In the genomic region with DNA sequence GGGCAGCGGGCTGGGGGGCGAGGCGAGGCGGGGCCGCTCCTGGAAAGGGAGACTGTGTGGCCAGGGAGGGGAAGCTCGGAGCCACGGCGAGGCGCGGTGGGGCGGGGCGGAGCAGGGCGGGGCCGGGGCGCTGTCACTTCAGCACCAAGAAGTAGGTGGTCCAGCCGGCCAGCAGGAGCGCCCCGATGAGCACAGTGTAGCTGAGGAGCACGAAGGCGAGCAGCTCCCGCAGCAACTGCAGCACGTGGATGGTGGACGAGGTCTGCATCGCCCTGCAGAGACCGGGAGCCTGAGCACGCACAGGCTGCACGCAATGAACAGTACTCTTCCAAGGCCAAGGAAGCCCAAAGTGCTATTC, we compare ENCODE assay signal across 8 mouse cellular contexts. TPM values are rescaled to one million over a fixed set of nuclear protein-coding genes. Genes with fewer than 3 reads are reported as not detected.
DNase-seq lines count a peak whose midpoint lies in the region; ATAC-seq lines count a peak whose summit lies in the region.
"Had no signal": no experiment of that assay in that cellular context is flagged by ENCODE, and none has a peak within 500 bp of the region (broad histone marks: within the 10 kb centered on the region; RNA-seq: fewer than 3 reads in every experiment).

No protein-coding gene starts in this region.

- H3K4me1 ChIP-seq in limb, embryonic 11.5 days (ENCODE audit: control insufficient read depth, insufficient read depth, low read length) = peaks cover 15% of the 10 kb centered on the region
- peaks cover 11% of the 10 kb centered on the region; the same call in 1 of the 2 replicates for H3K4me1 ChIP-seq in neural tube, embryonic 14.5 days (ENCODE audit: control insufficient read depth, insufficient read depth, low read length)

- H3K27me3 ChIP-seq in limb, embryonic 11.5 days (ENCODE audit: control insufficient read depth, insufficient read depth, low read length) = no peaks in the 10 kb centered on the region
- H3K27me3 ChIP-seq in neural tube, embryonic 14.5 days (ENCODE audit: control insufficient read depth, insufficient read depth, low read length) = no peaks in the 10 kb centered on the region

- H3K27ac ChIP-seq in limb, embryonic 11.5 days (replicated peaks; ENCODE audit: low read depth, low read length) = no peak overlapping the region
- H3K27ac ChIP-seq in neural tube, embryonic 14.5 days (ENCODE audit: low read depth, low read length) = peak overlapping the region; percentile 70
- H3K27ac ChIP-seq: macrophage had no signal

- ATAC-seq in erythroblast, adult 5-6 weeks (replicated peaks; ENCODE audit: low FRiP score, poor library complexity, severe bottlenecking) = peak; percentile 79
- ATAC-seq in limb, embryonic 11.5 days (ENCODE audit: insufficient number of reproducible peaks, low FRiP score, low TSS enrichment, low read depth) = peak; percentile 95
- peak; percentile 91 for ATAC-seq in neural tube, embryonic 14.5 days (ENCODE audit: low read depth)

- peak overlapping the region; percentile 95 for H3K4me3 ChIP-seq in limb, embryonic 11.5 days (ENCODE audit: low read depth, low read length)
- peak overlapping the region; percentile 92 for H3K4me3 ChIP-seq in neural tube, embryonic 14.5 days (ENCODE audit: low read depth, low read length)

- H3K9me3 ChIP-seq in limb, embryonic 11.5 days (ENCODE audit: control insufficient read depth, low read length) = no peaks in the 10 kb centered on the region
- no peaks in the 10 kb centered on the region for H3K9me3 ChIP-seq in neural tube, embryonic 14.5 days (ENCODE audit: control insufficient read depth, low read length)

- no peaks in the 10 kb centered on the region for H3K36me3 ChIP-seq in limb, embryonic 11.5 days (ENCODE audit: control insufficient read depth, insufficient read depth, low read length)
- peaks cover 11% of the 10 kb centered on the region; the same call in 1 of the 2 replicates for H3K36me3 ChIP-seq in neural tube, embryonic 14.5 days (ENCODE audit: control insufficient read depth, insufficient read depth, low read length)

- peak; percentile 87 for DNase-seq in retina, embryonic 14.5 days (ENCODE audit: low spot score)
- no peak for DNase-seq in retina, postnatal 1 day
- DNase-seq in limb, embryonic 11.5 days (ENCODE audit: low spot score) = peak; percentile 94
- no peak for DNase-seq in urinary bladder, postnatal 36 days (ENCODE audit: low spot score in 2 of 2)
- DNase-seq in cerebellum, adult 11-12 months = no peak

- H3K9ac ChIP-seq in limb, embryonic 11.5 days (ENCODE audit: low read length) = no peak overlapping the region
- peak overlapping the region; percentile 47; the same call in 1 of the 2 replicates for H3K9ac ChIP-seq in neural tube, embryonic 14.5 days (replicated peaks; ENCODE audit: low read depth, low read length)

- peak overlapping the region; percentile 94 for H3K4me2 ChIP-seq in limb, embryonic 11.5 days (ENCODE audit: low read depth, severe bottlenecking)
- peak overlapping the region; percentile 97 for H3K4me2 ChIP-seq in neural tube, embryonic 14.5 days (ENCODE audit: low read depth, low read length)

- under 1% methylated on average over 23 of the region's 27 CpGs for WGBS in limb, embryonic 11.5 days
- whole genome bisulfite sequencing in neural tube, embryonic 14.5 days = 1% methylated on average over 25 of the region's 27 CpGs

RNA-seq across cellular contexts. Expression of a gene that starts 0.4 kb away (rescaled TPM):
- total RNA-seq in erythroblast, adult 5-6 weeks (2015; ENCODE audit: low replicate concordance) = 4.2 and 4.4 TPM in 2 replicates
- 10.0 and 18.3 TPM in 2 replicates for total RNA-seq in erythroblast, adult 5-6 weeks (2017; ENCODE audit: low replicate concordance)
- polyA plus RNA-seq in limb, embryonic 11.5 days (2014; fragmentation: Nextera tagmentation; extraction: Ambion mirVana) = 120 and 124 TPM in 2 replicates
- polyA plus RNA-seq in neural tube, embryonic 14.5 days (2014; fragmentation: Nextera tagmentation; extraction: Ambion mirVana) = 111 and 113 TPM in 2 replicates

RNA-seq across cellular contexts. Expression of a gene that starts 0.9 kb away (rescaled TPM):
- total RNA-seq in erythroblast, adult 5-6 weeks (2015; ENCODE audit: low replicate concordance) = not detected in 2 replicates
- not detected in 2 replicates for total RNA-seq in erythroblast, adult 5-6 weeks (2017; ENCODE audit: low replicate concordance)
- 0.14 and 0.55 TPM in 2 replicates for polyA plus RNA-seq in limb, embryonic 11.5 days (2014; fragmentation: Nextera tagmentation; extraction: Ambion mirVana)
- polyA plus RNA-seq in neural tube, embryonic 14.5 days (2014; fragmentation: Nextera tagmentation; extraction: Ambion mirVana) = 0.17 and 16.3 TPM in 2 replicates
- polyA plus RNA-seq: macrophage had no signal

RNA-seq across cellular contexts. Expression of a gene that starts 14.1 kb away (rescaled TPM):
- not detected in 2 replicates for total RNA-seq in erythroblast, adult 5-6 weeks (2015; ENCODE audit: low replicate concordance)
- not detected in 2 replicates for total RNA-seq in erythroblast, adult 5-6 weeks (2017; ENCODE audit: low replicate concordance)
- 0.23 and 0.60 TPM in 2 replicates for polyA plus RNA-seq in limb, embryonic 11.5 days (2014; fragmentation: Nextera tagmentation; extraction: Ambion mirVana)
- polyA plus RNA-seq in neural tube, embryonic 14.5 days (2014; fragmentation: Nextera tagmentation; extraction: Ambion mirVana) = 0.79 and 1.3 TPM in 2 replicates
- polyA plus RNA-seq: macrophage had no signal

RNA-seq across cellular contexts. Expression of a gene that starts 35.1 kb away (rescaled TPM):
- not detected in 2 replicates for total RNA-seq in erythroblast, adult 5-6 weeks (2015; ENCODE audit: low replicate concordance)
- total RNA-seq in erythroblast, adult 5-6 weeks (2017; ENCODE audit: low replicate concordance) = not detected in 2 replicates
- not detected in 2 replicates for polyA plus RNA-seq in limb, embryonic 11.5 days (2014; fragmentation: Nextera tagmentation; extraction: Ambion mirVana)
- polyA plus RNA-seq in neural tube, embryonic 14.5 days (2014; fragmentation: Nextera tagmentation; extraction: Ambion mirVana) = not detected in 2 replicates
- polyA plus RNA-seq: macrophage had no signal

RNA-seq across cellular contexts. Expression of a gene that starts 35.3 kb away (rescaled TPM):
- not detected in 2 replicates for total RNA-seq in erythroblast, adult 5-6 weeks (2015; ENCODE audit: low replicate concordance)
- not detected in 2 replicates for total RNA-seq in erythroblast, adult 5-6 weeks (2017; ENCODE audit: low replicate concordance)
- polyA plus RNA-seq in limb, embryonic 11.5 days (2014; fragmentation: Nextera tagmentation; extraction: Ambion mirVana) = not detected in 2 replicates
- 0.13 and 0.44 TPM in 2 replicates for polyA plus RNA-seq in neural tube, embryonic 14.5 days (2014; fragmentation: Nextera tagmentation; extraction: Ambion mirVana)
- polyA plus RNA-seq: macrophage had no signal

Comparison
In these comparisons a context has a peak if more than half of its experiments do, and no peak if none do; other contexts are left out.
1. DNase-seq: peak in retina, embryonic 14.5 days (single experiment) and limb, embryonic 11.5 days (single experiment); none in retina, postnatal 1 day (single experiment), urinary bladder, postnatal 36 days (0 of 2) and cerebellum, adult 11-12 months (single experiment).
2. Peak in every context shown above with its lines, with median percentiles within 50 percentile points of each other: ATAC-seq.